Mouse (Mus musculus) monocyte, adult 5-6 weeks (primary cell): ENCODE measurements around the gene Fgd2. TPM values are rescaled to one million over a fixed set of nuclear protein-coding genes. Genes with fewer than 3 reads are reported as not detected.
"Not testable (repeated sequence)": the region's sequence is repeated elsewhere in the genome, so short reads cannot be mapped to it uniquely, and the experiment has no call there.

Experiments used
- ATAC-seq: fragments of 153-309, 156-312 bp; replicated peaks from 2 replicates; pipeline ENCODE4 v1.8.0; 2017; ENCODE audit warnings: mild to moderate bottlenecking; ENCODE audit not compliant: low TSS enrichment, insufficient number of reproducible peaks, severe bottlenecking, poor library complexity, low FRiP score
- total RNA-seq: library from RNA; stranded (forward); fragments of 200-1000, 200-491, 200-594 nt; gene quantifications from 3 replicates; pipeline ENCODE4 v1.2.3, GENCODE M21; 2017

The Fgd2 gene
- total RNA-seq, 1 experiment from 2014 or later = 79.1 TPM

DNA sequence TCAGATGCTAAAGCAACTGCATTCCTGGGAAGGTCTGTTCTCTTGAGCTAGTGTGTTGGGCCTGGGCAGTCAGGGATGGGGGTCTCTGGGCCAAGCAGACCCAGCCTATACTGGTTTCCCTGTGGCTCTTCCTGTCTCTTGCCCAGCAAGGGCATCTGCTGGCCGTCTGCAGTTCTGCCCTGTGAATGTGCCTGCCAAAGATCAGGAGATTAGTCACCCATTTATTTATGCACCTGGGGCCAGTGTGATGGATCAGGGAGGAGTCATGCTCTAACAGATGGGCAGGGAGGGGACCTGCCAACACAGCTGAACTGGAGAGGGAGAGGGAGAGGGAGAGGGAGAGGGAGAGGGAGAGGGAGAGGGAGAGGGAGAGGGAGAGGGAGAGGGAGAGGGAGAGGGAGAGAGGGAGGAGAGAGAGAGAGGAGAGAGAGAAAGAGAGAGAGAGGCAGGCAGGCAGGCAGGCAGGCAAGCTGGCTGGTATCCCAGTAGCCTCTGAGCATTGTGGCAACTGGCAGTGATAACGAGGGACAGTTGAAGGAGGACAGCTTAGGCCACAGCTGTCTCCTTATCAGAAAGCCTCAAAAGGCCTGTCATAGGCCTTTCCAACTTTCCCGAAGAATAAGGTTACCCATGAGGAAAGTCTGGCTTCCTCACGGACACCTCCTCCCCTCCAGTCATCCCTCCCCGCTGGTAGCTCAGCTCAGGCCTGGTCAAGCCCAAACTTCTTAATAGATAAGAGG is 29.9 kb upstream of the Fgd2 start:
- no peak for ATAC-seq

DNA sequence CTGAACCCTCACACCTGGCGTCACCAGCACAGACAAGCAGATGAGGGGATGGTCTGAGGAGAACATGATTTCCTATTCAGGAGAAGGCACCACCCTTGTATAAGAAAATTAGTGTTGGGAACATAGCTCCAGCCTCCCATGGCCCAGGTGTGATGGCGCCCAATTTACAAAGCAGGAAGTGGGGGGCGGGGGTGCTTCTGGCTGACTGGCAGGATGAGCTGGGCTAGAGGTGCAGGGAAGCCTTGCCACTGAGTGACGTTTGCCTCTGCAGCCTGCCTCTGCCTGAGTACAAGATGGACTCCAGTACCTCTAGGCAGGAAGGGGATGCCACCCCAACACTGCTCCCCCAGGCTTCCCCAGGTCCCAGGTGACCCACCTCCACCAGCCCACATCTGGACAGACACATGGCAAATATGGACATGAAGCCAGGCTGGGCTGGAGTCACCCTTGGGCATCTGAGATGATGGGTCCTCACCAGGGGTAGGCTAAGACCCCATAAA is 28.5 kb upstream of the Fgd2 start:
- ATAC-seq = no peak

GRCm38 (mm10) chr17:29336266-29336990 is 24.3 kb upstream of the Fgd2 start:
- ATAC-seq = no peak

DNA sequence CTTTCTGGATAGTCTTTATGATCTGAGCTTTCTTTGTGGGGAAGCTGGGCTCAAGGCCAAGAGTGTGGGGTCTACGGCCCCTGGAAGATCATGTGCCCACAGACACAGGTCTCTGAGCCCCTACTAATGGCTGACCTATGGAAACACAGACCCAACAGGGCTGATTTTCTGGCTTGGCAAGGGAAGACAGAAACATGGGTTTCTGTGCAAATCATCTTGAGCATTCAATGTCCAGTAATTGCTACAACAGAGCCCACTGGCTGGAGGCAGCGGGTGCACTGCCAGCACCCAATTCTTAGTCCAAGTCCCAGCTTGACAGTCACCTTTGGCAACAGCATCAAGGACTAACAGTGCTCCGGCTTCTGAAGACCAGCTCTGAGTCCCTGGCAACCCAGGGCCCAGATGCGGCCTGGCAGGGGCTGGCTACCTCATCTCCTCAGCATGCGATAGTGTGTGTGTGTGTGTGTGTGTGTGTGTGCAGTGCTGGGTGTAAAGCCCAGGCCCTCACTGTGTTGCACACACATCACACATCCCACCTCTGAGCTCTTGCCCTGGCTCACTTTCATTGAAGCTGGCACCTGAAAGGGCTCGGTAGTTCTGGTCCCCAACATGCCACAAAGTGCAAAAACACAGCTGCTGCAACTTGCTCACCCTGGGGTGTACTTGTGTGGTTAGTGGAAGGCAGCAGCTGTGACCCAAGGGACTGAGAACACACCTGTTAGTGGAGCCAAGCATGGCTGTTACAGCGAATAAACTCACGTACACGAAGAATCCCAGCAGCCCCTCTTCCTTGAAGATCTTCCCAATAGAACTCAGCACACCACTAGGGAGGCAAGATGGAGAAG is 22.5 kb upstream of the Fgd2 start:
- no peak for ATAC-seq

GRCm38 (mm10) chr17:29339170-29339768 is 21.4 kb upstream of the Fgd2 start:
- no peak for ATAC-seq

DNA sequence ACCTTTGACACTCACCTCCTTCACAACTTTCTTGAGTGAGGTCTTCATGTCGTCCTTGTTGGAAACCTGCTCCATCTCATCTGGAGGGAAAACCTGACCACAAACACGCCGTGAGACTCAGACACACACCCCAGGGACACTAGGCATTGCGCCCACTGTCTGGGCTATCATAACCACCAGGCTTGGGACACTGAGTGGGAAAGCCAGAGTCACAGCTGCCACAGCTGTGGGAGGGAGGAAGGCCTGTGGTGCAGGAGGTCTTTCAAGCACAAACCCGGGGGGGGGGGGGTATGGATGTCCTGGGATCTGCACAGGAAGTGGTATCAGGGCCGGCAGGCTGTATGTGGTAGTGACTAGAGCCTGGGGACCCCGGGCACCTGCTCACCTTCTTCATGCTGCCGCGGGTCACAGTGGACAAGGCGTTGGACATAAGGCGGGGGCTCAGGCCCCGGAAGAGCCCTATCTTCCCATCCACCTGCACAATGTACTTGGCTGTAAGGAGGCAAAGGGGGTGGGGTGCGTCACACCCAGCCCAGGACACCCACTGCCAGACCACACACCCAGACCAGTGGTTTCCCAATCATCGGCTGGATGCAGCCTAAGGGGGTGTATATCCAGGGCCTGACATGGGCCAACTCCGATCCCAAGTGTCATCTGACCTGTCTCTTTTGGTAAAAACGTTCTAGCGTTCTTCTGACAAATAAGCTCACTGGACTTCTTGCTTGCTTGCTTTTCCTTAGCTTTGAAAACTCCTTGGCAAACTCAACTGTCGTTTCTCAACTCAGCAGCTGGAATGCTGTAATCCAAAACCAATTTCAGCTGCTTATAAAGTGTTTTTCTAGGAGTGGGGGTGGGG is 20.1 kb upstream of the Fgd2 start:
- no peak for ATAC-seq

DNA sequence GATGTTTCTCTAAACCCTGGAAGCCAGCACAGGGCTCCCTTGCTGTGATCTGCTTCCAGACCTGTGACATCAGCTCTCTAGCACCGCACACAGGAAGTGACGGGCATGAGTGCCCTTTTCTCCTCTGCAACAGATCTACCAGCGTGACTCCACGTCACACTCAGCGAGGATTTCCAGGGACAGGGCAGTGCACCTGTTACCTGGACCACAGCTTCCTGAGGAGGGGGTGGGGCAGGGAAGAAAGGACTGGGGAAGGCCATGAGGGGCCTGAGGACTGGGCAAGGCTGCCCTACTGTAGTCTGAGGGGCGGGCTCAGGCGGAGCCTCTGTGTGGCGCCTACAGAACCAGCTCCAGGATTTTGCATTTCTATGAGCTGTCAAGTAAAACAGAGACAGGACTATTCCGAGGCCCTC is 19.1 kb upstream of the Fgd2 start:
- peak; percentile 44 for ATAC-seq

DNA sequence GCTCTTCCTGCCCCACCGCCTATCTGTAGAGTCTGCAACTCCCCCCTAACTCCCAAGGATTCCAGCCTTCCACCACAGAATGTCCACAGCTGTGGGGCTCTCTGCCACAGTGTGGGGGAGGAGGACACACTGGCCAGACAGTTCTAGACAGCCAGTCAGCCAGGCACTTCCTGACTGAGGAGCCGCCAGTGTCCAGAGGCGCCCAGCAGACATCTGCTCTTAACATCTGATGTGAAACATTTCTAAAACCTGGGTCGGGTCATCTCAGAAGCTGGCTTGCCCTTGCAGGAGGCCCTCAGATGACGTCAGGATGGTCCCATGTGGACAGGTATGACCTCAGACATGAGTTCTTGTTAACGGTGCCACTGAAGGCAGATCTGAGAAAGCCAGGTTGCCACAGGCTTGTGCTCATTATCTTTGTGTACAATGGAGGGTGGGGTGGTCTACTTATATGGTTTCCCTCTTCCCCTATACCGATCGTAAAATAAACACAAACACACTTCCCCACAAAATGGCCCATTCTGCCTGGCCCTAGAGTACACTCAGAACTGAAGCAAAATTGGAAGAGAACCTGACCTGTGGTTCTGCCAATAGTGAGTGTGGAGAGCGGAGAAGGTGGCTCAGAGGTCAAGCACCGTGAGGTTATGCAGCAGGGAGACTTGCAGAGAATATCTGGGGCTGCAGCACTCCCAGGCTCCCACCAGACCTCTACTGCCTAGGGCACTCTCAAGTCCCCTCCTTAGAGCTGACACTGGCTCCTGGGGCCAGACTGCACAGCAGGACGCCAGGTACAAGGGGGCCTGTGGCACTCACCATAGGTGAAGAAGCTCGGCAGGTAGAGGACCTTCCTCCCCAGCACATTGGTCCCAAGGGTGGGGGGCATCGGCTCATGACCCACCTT is 18.5 kb upstream of the Fgd2 start:
- no peak for ATAC-seq

DNA sequence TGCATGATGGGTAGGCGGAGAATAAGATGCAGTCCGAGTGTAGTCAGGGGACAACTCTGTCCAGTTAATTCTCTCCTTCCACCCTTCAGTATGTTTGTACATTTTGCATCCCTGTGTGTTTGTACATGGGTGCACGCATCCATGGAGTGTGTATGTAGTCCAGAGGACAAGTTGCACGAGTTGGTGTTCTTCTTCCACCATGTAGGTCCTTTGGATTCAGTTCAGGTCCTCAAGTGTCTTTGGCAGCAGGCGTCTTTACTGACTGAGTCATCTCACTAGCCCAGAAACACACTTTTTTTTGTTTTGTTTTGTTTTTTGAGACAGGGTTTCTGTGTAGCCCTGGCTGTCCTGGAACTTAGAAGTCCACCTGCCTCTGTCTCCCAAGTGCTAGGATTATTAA is 17.5 kb upstream of the Fgd2 start:
- ATAC-seq = no peak

- ATAC-seq = no peak
These were observed 15.4 kb upstream of the Fgd2 start for GRCm38 (mm10) chr17:29345272-29345671.

- ATAC-seq = no peak
These were observed 14.1 kb upstream of the Fgd2 start for GRCm38 (mm10) chr17:29346496-29347125.

- ATAC-seq = no peak
These were observed 13.5 kb upstream of the Fgd2 start for GRCm38 (mm10) chr17:29347126-29347644.

DNA sequence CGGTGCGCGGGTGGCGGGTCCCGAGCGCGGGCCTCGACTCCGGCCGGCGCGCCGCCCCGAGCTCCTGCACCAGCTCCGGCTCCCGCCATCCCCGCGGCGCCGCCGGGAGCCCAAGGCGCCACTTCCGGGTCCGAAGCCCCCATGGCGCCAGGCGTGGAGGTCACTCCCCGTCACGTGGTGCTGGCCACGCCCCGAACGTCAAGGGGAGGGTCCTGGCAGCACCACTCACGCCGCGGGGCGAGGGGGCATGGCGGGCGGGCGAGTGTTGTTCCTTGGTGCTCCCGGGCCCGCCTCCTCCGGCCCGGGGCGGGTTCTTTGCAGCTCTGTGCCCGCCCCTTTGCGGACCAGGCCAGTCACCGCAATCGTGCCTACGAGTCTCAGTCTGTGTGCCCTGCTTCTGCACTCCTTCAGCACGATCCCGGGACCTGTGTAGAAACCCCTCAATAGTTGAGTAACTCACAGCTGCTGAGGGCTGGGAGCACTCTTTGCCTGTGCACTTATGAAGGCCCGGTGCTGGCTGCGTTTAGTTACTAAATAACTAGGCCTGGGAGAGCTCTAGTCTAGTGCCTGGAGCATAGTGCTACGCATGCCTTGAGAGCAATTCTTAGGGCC is 13.0 kb upstream of the Fgd2 start, which contains the start of gene Mtch1:
Gene Mtch1, minus strand, starts transcription at position 290 of the 612 bp plus-strand sequence.
- peak; percentile 97 for ATAC-seq

DNA sequence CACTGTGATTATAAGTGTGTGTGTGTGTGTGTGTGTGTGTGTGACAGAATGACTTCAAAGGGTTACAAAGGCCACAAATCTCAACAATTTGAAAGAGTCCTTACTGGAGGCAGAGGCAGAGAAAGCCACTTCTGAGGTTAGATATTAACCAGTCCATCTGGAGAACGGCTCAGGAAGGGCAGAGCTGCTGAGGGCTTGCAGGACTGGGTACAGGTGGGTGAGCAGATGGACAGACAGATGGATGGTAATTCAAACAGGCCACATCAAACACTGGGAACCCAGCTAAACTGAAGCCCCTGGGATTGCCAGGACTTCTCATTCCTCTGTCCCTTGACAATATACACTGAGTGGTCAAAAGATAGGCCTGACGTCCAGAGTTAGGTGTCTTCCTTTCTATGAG is 11.7 kb upstream of the Fgd2 start:
- no peak for ATAC-seq

DNA sequence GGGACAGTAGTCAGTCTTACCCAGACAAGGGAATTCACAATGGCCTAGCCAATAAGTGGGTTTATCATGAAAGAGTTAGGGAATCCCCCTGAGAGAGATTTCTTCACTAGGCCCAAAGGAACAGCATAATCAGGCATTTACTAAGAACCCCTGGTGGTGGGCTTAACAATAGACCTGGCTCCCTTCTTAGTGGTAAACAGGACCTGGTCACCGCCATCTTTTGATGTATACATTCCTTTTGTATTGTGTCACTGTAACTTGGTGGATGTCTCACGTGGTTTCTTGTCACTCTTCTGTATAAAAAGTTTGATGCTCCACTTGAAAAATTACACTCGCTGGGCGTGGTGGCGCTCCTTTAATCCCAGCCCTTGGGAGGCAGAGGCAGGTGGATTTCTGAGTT is 9.7 kb upstream of the Fgd2 start:
- ATAC-seq = not testable (repeated sequence)

- ATAC-seq = no peak
These were observed 5.3 kb upstream of the Fgd2 start for GRCm38 (mm10) chr17:29355461-29355840.
